In genomic region chr17:27821407-27822338, GRCm38 (mm10) we compare ENCODE assay signal across 1 mouse cellular context.
TF ChIP-seq lines count a peak whose summit lies in the region.

No protein-coding gene starts in this region.

TF ChIP-seq in CH12.LX, 34 proteins besides CTCF, POLR2A, EP300 and RAD21 (continued from another document):
- TF ChIP-seq BHLHE40 (IDR thresholded peaks at IDR 0.05; ENCODE audit: low read depth, low read length), result no peak
- peak; percentile 14; the same call in 1 of the 2 replicates for TF ChIP-seq MXI1 (IDR thresholded peaks at IDR 0.05; ENCODE audit: low read depth, low read length)
- TF ChIP-seq TCF12 (IDR thresholded peaks at IDR 0.05; ENCODE audit: low read depth, low read length), result no peak
- TF ChIP-seq ZKSCAN1 (IDR thresholded peaks at IDR 0.05; ENCODE audit: borderline replicate concordance, low read depth, low read length), result no peak
